Mouse (Mus musculus) testis, adult 2 months (tissue): Measurements from ENCODE around the gene Mtus2.

Experiments used
- CTCF ChIP-seq: fragments of 200-500 bp; IDR thresholded peaks from 2 replicates; pipeline ENCODE4 v1.5.1; 2012; ENCODE audit warnings: low read depth, mild to moderate bottlenecking, inconsistent platforms, low read length, moderate library complexity; ENCODE audit not compliant: control insufficient read depth, insufficient read depth, insufficient replicate concordance
- POLR2A ChIP-seq: fragments of 200-500 bp; IDR thresholded peaks from 2 replicates; pipeline ENCODE4 v1.6.1; 2012; ENCODE audit warnings: low read depth, mild to moderate bottlenecking, inconsistent platforms, low read length, moderate library complexity; ENCODE audit not compliant: control insufficient read depth

DNA sequence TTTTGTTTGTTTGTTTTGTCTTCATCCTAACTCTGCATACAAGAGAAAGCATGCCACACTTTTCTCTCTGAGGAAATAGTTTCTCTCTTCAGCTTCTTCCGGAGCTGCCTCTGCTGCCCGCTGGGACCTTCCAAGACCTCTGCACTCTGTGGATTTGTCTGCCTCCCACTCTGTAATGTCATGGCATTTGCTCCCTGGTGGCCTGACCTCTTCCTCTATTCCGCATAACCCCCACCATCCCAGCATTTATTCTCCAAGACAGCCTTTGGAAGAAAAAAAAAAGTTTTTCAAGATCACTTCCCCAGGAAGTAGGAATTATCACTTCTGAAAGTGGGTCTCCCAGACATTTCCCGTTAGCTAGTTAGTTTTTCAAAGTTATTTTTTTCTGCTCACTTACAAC, 218.0 kb downstream of the Mtus2 start:
- TF ChIP-seq POLR2A, result no peak
- no peak for TF ChIP-seq CTCF
